Mouse (Mus musculus) forebrain, postnatal 0 days (tissue): ENCODE data around the gene Bcl2l1. TPM values are rescaled to one million over a fixed set of nuclear protein-coding genes. Genes with fewer than 3 reads are reported as not detected.

Source experiments
- ATAC-seq: fragments of 200-750 bp; cut with Nextera tagmentation; 2 replicates; pipeline ENCODE4 v1.8.0; 2017; ENCODE audit warnings: mild to moderate bottlenecking, moderate library complexity
- DNase-seq: peaks from one replicate; pipeline ENCODE4 v3.0.0-alpha.2; 2015
- H3K27ac ChIP-seq: fragments of 300-500 bp; sonication (generic); 2 replicates; pipeline ENCODE4 v1.5.1; 2014; ENCODE audit warnings: low read depth, mild to moderate bottlenecking, antibody characterized with exemption, low read length, moderate library complexity, mixed read lengths
- H3K27me3 ChIP-seq: fragments of 300-500 bp; sonication (generic); 2 replicates; pipeline ENCODE4 v1.6.1; 2014; ENCODE audit warnings: mild to moderate bottlenecking, low read length, mixed read lengths; ENCODE audit not compliant: insufficient read depth
- H3K36me3 ChIP-seq: fragments of 300-500 bp; sonication (generic); 2 replicates; pipeline ENCODE4 v1.6.1; 2014; ENCODE audit warnings: mild to moderate bottlenecking, moderate library complexity; ENCODE audit not compliant: insufficient read depth
- H3K4me1 ChIP-seq: fragments of 300-500 bp; sonication (generic); 2 replicates; pipeline ENCODE4 v1.6.1; 2014; ENCODE audit warnings: antibody characterized with exemption; ENCODE audit not compliant: insufficient read depth
- H3K4me2 ChIP-seq: fragments of 300-500 bp; sonication (generic); 2 replicates; pipeline ENCODE4 v1.6.1; 2014; ENCODE audit warnings: low read depth, mild to moderate bottlenecking, moderate library complexity
- H3K4me3 ChIP-seq: fragments of 300-500 bp; sonication (generic); 2 replicates; pipeline ENCODE4 v1.5.1; 2014; ENCODE audit warnings: low read depth, low read length, mixed read lengths
- H3K9ac ChIP-seq: fragments of 300-500 bp; sonication (generic); 2 replicates; pipeline ENCODE4 v1.6.1; 2014; ENCODE audit warnings: mild to moderate bottlenecking
- H3K9me3 ChIP-seq: fragments of 300-500 bp; sonication (generic); 2 replicates; pipeline ENCODE4 v1.6.1; 2016; ENCODE audit warnings: low read length
- CTCF ChIP-seq: sonication (generic); IDR thresholded peaks from 2 replicates; pipeline ENCODE4 v1.5.1; 2016; ENCODE audit warnings: antibody characterized with exemption, control low read depth, low read depth
- WGBS: fragments of 180-500 bp; shearing (Covaris S2); extraction: QIAGEN DNeasy Blood & Tissue Kit; methylation state at CpG from one replicate; pipeline ENCODE4 v1.1.7; 2014; 5-methylcytosine and 5-hydroxymethylcytosine counted together
- polyA plus RNA-seq: library from polyadenylated mRNA; unstranded; fragments of >200 nt; fragmentation: Nextera tagmentation; extraction: Ambion mirVana; gene quantifications from 2 replicates; pipeline ENCODE4 v1.2.1, GENCODE M21; 2015
- total RNA-seq: library from RNA; depleted of rRNA; stranded (reverse); fragments of >200 nt; gene quantifications from 2 replicates; pipeline ENCODE4 v1.2.3, GENCODE M21; 2014

The Bcl2l1 gene
- total and polyA plus RNA-seq, 2 experiments from 2014 or later: 157 to 173 TPM

DNA sequence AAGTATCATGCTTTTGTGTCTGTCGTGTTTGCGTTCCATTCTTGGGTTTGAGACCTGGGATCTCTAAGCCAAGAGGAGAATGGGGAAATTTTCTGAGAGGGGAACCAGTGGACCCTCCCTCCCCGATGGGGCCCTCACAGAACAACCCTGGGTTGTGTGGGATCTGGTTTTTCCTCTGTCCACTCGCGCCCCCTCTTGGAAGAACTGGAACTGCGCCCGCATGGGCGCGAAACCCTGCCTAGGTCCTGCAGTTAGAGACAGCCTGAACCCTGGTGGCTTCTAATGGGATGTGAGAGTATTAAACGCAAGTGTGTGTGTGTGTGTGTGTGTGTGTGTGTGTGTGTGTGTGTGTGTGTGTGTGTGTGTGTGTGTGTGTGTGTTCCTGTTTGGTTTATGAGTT, 89.1 kb downstream of the Bcl2l1 start:
- peak; percentile 60 for TF ChIP-seq CTCF
- Histone ChIP-seq H3K9ac (no peak overlapping the region), H3K27ac (no peak overlapping the region), H3K4me3 (no peak overlapping the region), H3K4me2 (no peak overlapping the region), H3K27me3 (0 out of 2 replicates have a peak, but pooled peaks cover 8% of the 10 kb centered on the region), H3K4me1 (peaks cover 5% of the 10 kb centered on the region; the same call in 1 of the 2 replicates), H3K9me3 (no peaks in the 10 kb centered on the region), H3K36me3 (no peaks in the 10 kb centered on the region)
- 23% methylated on average over 10 of the region's 10 CpGs for WGBS
- ATAC-seq (peak; percentile 67), DNase-seq (peak; percentile 61)

DNA sequence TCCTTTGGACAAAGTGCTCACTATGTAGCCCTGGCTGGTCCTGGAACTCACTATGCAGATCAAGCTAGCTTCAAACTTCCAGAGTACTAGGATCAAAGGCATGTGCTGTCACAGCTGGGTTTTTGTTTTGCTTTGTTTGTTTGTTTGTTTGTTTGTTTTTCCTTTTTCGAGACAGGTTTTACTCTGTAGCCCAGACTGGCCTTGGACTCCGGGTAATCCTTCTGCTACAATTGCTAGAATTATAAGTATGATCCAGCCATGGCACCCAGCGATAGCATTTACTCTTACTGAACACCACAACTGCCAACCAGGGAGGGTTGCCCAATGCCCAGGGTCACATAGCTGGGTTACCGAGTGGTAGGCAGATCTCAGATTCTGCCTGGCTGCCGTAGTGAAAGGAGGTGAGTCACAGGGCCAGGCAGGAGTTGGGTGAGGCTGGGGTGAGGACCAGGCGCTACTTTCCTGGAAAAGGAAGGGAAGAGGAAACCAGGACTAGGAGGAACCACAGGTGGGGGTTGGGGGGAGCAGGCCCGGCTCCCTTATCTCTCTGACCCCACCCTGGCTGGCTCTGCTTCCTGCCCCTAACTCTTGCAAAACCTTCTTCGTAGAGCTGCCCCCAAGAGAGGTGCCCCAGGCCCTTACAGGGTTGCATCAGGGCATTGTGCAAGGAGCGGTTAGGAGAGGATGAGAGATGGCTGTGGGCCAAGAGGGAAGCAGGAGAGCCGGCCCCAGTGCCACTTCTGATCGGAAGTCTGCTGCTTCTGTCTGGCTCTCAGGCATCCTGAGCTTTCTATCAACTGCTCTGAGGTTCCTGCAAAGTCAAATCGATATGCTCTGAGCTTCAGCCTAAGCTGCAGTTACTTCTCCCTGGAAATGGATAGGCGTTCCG, 90.1 kb downstream of the Bcl2l1 start:
- 0 out of 2 replicates have a peak, but pooled peaks have one; percentile 21 for ATAC-seq
- WGBS: 50% methylated on average over 14 of the region's 14 CpGs
- DNase-seq: no peak
- Histone ChIP-seq H3K36me3 (no peaks in the 10 kb centered on the region), H3K4me3 (no peak overlapping the region), H3K9ac (no peak overlapping the region), H3K4me1 (peaks cover 11% of the 10 kb centered on the region; the same call in 1 of the 2 replicates), H3K27ac (no peak overlapping the region), H3K4me2 (no peak overlapping the region), H3K27me3 (0 out of 2 replicates have a peak, but pooled peaks cover 9% of the 10 kb centered on the region), H3K9me3 (no peaks in the 10 kb centered on the region)
- no peak for TF ChIP-seq CTCF

DNA sequence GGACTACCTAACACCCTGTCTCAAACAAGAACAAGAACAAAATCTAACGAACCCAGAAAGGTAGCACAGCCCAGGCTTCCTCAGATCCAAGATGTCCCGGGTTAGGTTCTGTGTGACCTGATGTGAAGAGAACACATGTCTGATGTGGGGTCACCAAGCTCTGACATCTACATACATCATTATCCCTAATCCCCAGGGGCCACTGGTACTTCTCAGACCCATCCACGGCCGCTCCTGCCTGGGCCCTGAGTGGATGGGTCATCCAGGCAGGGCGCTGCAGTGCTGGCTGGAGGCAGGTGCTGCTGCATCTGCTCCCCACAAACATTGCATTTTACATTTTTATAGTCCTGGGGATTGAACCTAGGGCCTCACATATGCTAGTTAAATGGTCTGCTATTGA, 91.0 kb downstream of the Bcl2l1 start:
- Histone ChIP-seq H3K9me3 (no peaks in the 10 kb centered on the region), H3K27me3 (0 out of 2 replicates have a peak, but pooled peaks cover 9% of the 10 kb centered on the region), H3K4me2 (no peak overlapping the region), H3K36me3 (no peaks in the 10 kb centered on the region), H3K9ac (no peak overlapping the region), H3K27ac (no peak overlapping the region), H3K4me3 (no peak overlapping the region), H3K4me1 (peaks cover 18% of the 10 kb centered on the region)
- DNase-seq: no peak
- ATAC-seq: no peak
- TF ChIP-seq CTCF: no peak
- WGBS: 89% methylated on average over 5 of the region's 5 CpGs

DNA sequence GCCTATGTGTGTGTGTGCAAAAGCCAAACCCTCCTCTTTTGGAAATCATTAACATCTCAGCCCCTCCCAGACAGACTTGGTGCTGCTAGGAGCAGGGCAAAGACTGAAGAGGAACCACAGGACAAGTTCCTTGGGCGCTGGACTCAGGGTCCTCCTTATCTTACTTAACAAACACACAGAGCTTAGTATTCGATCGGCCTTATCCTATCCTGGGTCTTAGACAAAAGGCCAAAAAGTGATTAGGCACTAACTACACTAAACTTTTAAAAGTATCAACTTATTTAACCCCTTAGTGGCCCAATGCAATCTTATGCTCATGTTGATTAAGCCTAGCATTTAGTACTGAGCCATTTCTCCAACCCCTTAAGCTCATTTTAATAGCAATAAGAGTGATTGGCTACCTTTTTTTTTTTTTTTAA, 91.7 kb downstream of the Bcl2l1 start:
- WGBS: 45% methylated on average over 3 of the region's 3 CpGs
- Histone ChIP-seq H3K4me3 (no peak overlapping the region), H3K27me3 (0 out of 2 replicates have a peak, but pooled peaks cover 9% of the 10 kb centered on the region), H3K4me2 (peak overlapping the region; percentile 76; the same call in 1 of the 2 replicates), H3K27ac (no peak overlapping the region), H3K36me3 (no peaks in the 10 kb centered on the region), H3K9me3 (no peaks in the 10 kb centered on the region), H3K9ac (no peak overlapping the region), H3K4me1 (peaks cover 18% of the 10 kb centered on the region)
- ATAC-seq (no peak), DNase-seq (no peak)
- TF ChIP-seq CTCF: no peak

DNA sequence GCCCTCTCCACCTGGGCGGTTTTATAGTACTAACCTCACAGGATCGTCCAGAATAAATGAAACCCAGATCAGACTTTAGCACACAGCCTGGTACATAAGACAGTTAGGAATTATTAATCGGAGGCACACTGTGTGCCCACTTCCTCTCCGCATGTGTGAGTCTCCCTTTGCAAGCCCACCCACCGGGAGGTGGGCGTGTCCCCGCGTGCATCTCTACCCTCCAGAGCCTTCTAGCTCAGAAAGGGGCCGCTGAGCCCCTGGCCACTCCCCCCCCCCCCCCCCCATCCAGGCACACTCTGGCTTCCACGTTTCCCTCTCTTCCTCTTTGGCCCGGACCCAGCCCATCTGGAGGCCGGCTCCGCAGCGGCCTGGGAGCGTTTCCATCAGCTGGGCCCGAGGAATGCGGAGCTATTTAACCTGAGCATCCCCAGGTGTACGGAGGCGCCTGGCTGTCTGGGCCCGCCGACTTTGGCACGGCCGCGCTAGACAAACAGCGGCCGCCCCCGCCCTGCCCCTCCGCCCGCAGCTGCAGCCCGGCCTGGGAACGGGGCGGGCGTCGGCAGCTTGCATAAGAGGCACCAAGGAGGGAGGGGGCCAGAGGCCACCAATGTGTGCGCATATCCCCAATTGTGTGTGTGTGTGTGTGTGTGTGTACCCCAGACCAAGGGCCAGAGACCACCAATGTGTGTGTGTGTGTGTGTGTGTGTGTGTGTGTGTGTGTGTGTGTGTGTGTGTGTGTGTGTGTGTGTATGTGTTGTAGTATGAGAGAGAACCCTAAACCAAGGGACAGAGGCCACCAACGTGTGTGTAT, 92.3 kb downstream of the Bcl2l1 start:
- peak overlapping the region; percentile 33 for H3K4me3 ChIP-seq
- H3K27me3 ChIP-seq: 0 out of 2 replicates have a peak, but pooled peaks cover 9% of the 10 kb centered on the region
- H3K4me1 ChIP-seq: peaks cover 18% of the 10 kb centered on the region
- peak overlapping the region; percentile 76 for H3K4me2 ChIP-seq
- H3K9ac ChIP-seq: peak overlapping the region; percentile 22
- 0 out of 2 replicates have a peak, but pooled peaks have one; percentile 5 for ATAC-seq
- H3K36me3 ChIP-seq: no peaks in the 10 kb centered on the region
- H3K9me3 ChIP-seq: no peaks in the 10 kb centered on the region
- no peak for TF ChIP-seq CTCF
- no peak for DNase-seq
- 2% methylated on average over 31 of the region's 36 CpGs for WGBS
- no peak overlapping the region for H3K27ac ChIP-seq

DNA sequence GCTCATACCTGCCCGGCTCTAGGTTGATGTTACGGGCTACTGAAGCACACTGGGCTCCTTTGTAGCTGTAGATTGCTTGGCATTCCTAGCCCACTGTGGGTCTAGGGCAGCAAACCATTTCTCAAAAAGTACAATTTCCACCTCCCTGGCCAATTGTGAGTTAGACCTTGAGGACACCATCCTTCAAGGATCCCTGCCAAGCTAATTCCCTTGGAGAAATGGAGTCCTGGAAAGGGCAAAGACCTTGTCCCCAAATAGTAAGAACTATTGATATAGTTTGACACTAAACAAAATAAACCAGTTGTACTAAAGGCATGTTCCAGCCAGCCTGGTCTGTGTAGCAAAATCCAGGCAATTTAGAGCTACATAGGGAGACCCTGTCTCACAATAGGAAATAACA, 93.2 kb downstream of the Bcl2l1 start:
- 67% methylated on average over 2 of the region's 2 CpGs for WGBS
- peaks cover 18% of the 10 kb centered on the region for H3K4me1 ChIP-seq
- 0 out of 2 replicates have a peak, but pooled peaks cover 9% of the 10 kb centered on the region for H3K27me3 ChIP-seq
- peak overlapping the region; percentile 10; the same call in 1 of the 2 replicates for H3K9ac ChIP-seq
- TF ChIP-seq CTCF: no peak
- DNase-seq (no peak), ATAC-seq (no peak)
- H3K36me3 ChIP-seq: no peaks in the 10 kb centered on the region
- H3K27ac ChIP-seq: peak overlapping the region; percentile 4; the same call in 1 of the 2 replicates
- H3K4me2 ChIP-seq: peak overlapping the region; percentile 84
- no peaks in the 10 kb centered on the region for H3K9me3 ChIP-seq
- peak overlapping the region; percentile 47; the same call in 1 of the 2 replicates for H3K4me3 ChIP-seq
